Mouse (Mus musculus): ENCODE measurements around the gene Dnah8. TPM values are rescaled to one million over a fixed set of nuclear protein-coding genes. Genes with fewer than 3 reads are reported as not detected.

Gene Dnah8
- polyA plus RNA-seq, 1 experiment from 2014 or later: 2.9 TPM

DNA sequence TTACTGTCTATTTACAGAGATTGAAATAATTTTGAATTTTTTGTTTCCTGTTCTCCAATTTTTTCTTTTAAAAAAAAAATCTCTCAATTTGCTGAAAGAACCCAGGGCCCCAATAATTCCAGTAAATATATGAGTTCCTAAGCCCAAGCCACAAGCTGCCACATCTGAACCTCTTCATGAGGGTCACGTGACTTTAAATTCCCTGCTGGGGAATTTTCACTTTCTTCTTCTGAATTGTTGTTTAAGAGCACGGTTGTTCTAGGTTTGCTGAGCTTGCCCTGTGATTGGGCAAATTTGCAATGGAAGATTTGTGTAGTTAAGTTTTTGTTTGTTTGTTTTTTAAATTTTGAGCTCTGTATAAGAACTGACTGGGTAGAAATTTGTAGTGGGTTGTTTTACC is 67.3 kb downstream of the Dnah8 start:
- no peaks in the 10 kb centered on the region for H3K9me3 ChIP-seq (replicated peaks; ENCODE audit: control insufficient read depth, low read length, poor library complexity, severe bottlenecking)
- no peak for ATAC-seq
- H3K4me1 ChIP-seq (ENCODE audit: control insufficient read depth, insufficient read depth, low read length): no peaks in the 10 kb centered on the region
- 52% methylated on average over 2 of the region's 2 CpGs for WGBS
- no peaks in the 10 kb centered on the region for H3K27me3 ChIP-seq (ENCODE audit: control insufficient read depth, insufficient read depth, low read depth, low read length)
- no peaks in the 10 kb centered on the region for H3K36me3 ChIP-seq (ENCODE audit: control insufficient read depth, insufficient read depth, low read length)
- H3K27ac ChIP-seq (ENCODE audit: low read length): no peak overlapping the region
- no peak overlapping the region for H3K4me3 ChIP-seq (ENCODE audit: low read depth, low read length)
- H3K9ac ChIP-seq (ENCODE audit: low read depth, low read length): no peak overlapping the region
- H3K4me2 ChIP-seq (ENCODE audit: low read length): no peak overlapping the region

DNA sequence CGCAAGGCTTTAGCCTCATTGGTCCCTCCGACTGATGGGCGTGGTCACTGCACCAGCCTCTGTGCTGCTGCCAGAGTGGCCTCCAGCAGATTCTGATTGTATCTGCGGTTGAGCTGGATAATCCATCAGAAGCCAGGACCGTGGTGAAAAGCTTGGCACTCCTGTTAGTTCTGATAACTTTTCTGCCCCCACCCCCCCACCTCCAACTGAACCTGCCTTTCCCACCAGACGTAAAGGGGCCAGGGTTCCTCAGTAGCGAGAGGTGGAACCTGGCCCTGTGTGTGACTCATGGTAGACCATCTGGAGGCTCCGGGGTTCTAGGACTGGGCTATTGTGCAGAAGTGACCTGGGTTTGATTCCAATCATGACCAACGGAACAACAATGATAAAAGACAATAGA is 70.1 kb downstream of the Dnah8 start:
- no peaks in the 10 kb centered on the region for H3K9me3 ChIP-seq (replicated peaks; ENCODE audit: control insufficient read depth, low read length, poor library complexity, severe bottlenecking)
- WGBS: 75% methylated on average over 9 of the region's 9 CpGs
- no peak overlapping the region for H3K27ac ChIP-seq (ENCODE audit: low read length)
- H3K4me1 ChIP-seq (ENCODE audit: control insufficient read depth, insufficient read depth, low read length): no peaks in the 10 kb centered on the region
- ATAC-seq: no peak
- H3K27me3 ChIP-seq (ENCODE audit: control insufficient read depth, insufficient read depth, low read depth, low read length): no peaks in the 10 kb centered on the region
- no peak overlapping the region for H3K9ac ChIP-seq (ENCODE audit: low read depth, low read length)
- H3K36me3 ChIP-seq (ENCODE audit: control insufficient read depth, insufficient read depth, low read length): no peaks in the 10 kb centered on the region
- no peak overlapping the region for H3K4me2 ChIP-seq (ENCODE audit: low read length)
- no peak overlapping the region for H3K4me3 ChIP-seq (ENCODE audit: low read depth, low read length)

DNA sequence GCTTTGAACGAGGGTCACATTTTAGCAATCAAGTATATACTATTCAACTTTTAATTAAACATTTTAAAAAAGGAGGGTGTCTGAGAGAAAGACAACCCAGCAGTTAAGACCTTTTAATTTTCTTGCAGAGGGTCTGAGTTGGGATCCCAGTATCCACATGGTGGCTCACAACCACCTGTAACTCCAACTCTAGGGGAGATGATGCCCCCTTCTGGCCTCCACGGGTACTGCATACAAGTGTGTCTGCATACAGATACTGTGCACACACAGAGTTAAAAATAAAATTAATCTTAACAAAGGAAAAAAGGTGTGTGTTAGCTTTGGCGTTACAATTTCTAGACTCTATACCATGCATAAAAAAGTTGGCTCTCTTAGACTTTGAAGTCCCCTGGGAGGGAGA is 90.6 kb downstream of the Dnah8 start:
- 73% methylated on average over 3 of the region's 3 CpGs for WGBS
- no peaks in the 10 kb centered on the region for H3K27me3 ChIP-seq (ENCODE audit: control insufficient read depth, insufficient read depth, low read depth, low read length)
- no peaks in the 10 kb centered on the region for H3K36me3 ChIP-seq (ENCODE audit: control insufficient read depth, insufficient read depth, low read length)
- no peak overlapping the region for H3K4me2 ChIP-seq (ENCODE audit: low read length)
- ATAC-seq: no peak
- H3K9ac ChIP-seq (ENCODE audit: low read depth, low read length): no peak overlapping the region
- H3K9me3 ChIP-seq (replicated peaks; ENCODE audit: control insufficient read depth, low read length, poor library complexity, severe bottlenecking): no peaks in the 10 kb centered on the region
- no peak overlapping the region for H3K4me3 ChIP-seq (ENCODE audit: low read depth, low read length)
- H3K27ac ChIP-seq (ENCODE audit: low read length): no peak overlapping the region
- H3K4me1 ChIP-seq (ENCODE audit: control insufficient read depth, insufficient read depth, low read length): no peaks in the 10 kb centered on the region

DNA sequence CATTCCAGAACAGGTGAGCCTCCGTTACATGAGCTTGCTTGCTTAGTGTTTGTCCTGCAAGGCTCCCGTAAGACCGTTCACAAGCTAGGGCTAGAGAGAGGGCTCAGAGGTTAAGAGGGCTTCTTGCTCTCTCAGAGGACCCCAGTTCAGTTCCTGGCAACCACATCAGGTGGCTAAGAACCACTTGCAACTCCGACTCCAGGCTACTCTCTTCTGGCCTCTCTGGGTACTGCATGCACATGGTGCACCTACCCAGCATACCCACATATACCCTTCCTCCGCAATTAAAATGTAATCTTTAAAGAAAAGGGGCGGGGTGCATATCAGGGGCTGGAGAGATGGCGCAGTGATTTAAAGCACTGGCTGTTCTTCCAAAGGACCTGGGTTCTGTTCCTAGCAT is 94.0 kb downstream of the Dnah8 start:
- H3K27ac ChIP-seq (ENCODE audit: low read length): no peak overlapping the region
- no peaks in the 10 kb centered on the region for H3K4me1 ChIP-seq (ENCODE audit: control insufficient read depth, insufficient read depth, low read length)
- no peak overlapping the region for H3K4me2 ChIP-seq (ENCODE audit: low read length)
- no peak overlapping the region for H3K4me3 ChIP-seq (ENCODE audit: low read depth, low read length)
- no peak overlapping the region for H3K9ac ChIP-seq (ENCODE audit: low read depth, low read length)
- H3K36me3 ChIP-seq (ENCODE audit: control insufficient read depth, insufficient read depth, low read length): no peaks in the 10 kb centered on the region
- no peak for ATAC-seq
- no peaks in the 10 kb centered on the region for H3K27me3 ChIP-seq (ENCODE audit: control insufficient read depth, insufficient read depth, low read depth, low read length)
- no peaks in the 10 kb centered on the region for H3K9me3 ChIP-seq (replicated peaks; ENCODE audit: control insufficient read depth, low read length, poor library complexity, severe bottlenecking)
- WGBS: 97% methylated on average over 7 of the region's 7 CpGs

DNA sequence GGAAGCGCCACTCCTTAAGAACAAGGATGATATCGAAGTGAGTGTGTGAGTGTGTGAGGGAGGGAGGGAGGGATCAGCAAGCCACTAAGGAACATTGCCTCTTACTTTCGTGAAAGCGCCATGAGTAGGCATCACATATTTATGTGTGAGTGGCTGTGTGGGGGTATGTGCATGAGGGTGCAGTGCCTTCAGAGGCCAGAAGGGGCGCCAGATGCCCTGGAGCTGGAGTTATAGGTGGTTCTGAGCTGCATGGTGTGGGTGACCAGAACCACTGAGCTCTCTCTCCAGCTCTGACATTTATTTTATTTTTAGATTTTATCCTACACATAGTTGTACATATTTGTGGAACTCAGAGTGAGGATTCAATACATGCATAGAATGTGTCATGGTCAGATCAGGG is 94.9 kb downstream of the Dnah8 start:
- Histone ChIP-seq H3K27ac (ENCODE audit: low read length) (no peak overlapping the region), H3K4me2 (ENCODE audit: low read length) (no peak overlapping the region), H3K9ac (ENCODE audit: low read depth, low read length) (no peak overlapping the region), H3K4me3 (ENCODE audit: low read depth, low read length) (no peak overlapping the region), H3K4me1 (ENCODE audit: control insufficient read depth, insufficient read depth, low read length) (no peaks in the 10 kb centered on the region), H3K9me3 (replicated peaks; ENCODE audit: control insufficient read depth, low read length, poor library complexity, severe bottlenecking) (no peaks in the 10 kb centered on the region), H3K36me3 (ENCODE audit: control insufficient read depth, insufficient read depth, low read length) (no peaks in the 10 kb centered on the region), H3K27me3 (ENCODE audit: control insufficient read depth, insufficient read depth, low read depth, low read length) (no peaks in the 10 kb centered on the region)
- WGBS: 86% methylated on average over 5 of the region's 5 CpGs
- no peak for ATAC-seq

DNA sequence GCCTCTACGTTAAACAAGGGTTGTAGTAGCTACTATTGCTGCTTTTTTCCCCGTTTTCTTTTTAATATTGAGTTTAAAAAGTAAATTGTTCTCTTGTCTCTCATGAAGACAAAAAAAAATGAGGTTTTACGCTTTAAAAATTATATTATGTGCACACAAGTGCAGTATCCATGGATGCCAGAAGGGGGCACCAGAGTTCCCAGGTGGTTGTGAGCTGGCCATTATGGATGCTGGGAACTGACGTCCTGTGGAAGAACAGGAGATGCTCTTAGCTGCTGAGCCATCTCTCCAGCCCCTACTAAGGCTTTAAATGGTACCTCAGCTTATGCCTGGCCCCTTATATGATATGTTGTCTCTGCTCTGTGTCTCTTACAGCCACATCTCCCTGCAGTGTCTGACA is 103.6 kb downstream of the Dnah8 start:
- Histone ChIP-seq H3K9me3 (replicated peaks; ENCODE audit: control insufficient read depth, low read length, poor library complexity, severe bottlenecking) (no peaks in the 10 kb centered on the region), H3K4me1 (ENCODE audit: control insufficient read depth, insufficient read depth, low read length) (no peaks in the 10 kb centered on the region), H3K27me3 (ENCODE audit: control insufficient read depth, insufficient read depth, low read depth, low read length) (no peaks in the 10 kb centered on the region), H3K36me3 (ENCODE audit: control insufficient read depth, insufficient read depth, low read length) (no peaks in the 10 kb centered on the region), H3K4me2 (ENCODE audit: low read length) (no peak overlapping the region), H3K4me3 (ENCODE audit: low read depth, low read length) (no peak overlapping the region), H3K27ac (ENCODE audit: low read length) (no peak overlapping the region), H3K9ac (ENCODE audit: low read depth, low read length) (no peak overlapping the region)
- WGBS: 57% methylated on average over 4 of the region's 4 CpGs
- ATAC-seq: no peak

DNA sequence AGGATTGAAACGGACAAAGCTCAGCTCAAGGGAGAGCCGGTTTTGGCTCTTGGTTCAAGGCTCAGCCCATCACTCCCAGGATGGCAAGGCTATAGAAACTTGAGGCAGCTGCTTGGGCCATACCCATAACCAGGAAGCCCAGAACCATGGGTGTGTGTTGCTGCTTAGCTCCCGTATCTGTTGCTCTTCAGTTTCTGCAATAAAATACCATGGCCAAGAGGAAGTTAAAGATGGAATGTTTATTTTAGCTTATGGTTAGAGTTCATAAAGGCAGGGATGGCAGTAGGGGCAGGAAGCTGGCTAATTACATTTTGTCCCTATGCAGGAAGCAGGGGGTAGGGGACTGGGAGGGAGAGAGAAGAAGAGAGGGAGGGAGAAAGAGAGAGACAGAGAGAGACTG is 108.6 kb downstream of the Dnah8 start:
- Histone ChIP-seq H3K27me3 (ENCODE audit: control insufficient read depth, insufficient read depth, low read depth, low read length) (no peaks in the 10 kb centered on the region), H3K27ac (ENCODE audit: low read length) (no peak overlapping the region), H3K4me1 (ENCODE audit: control insufficient read depth, insufficient read depth, low read length) (no peaks in the 10 kb centered on the region), H3K36me3 (ENCODE audit: control insufficient read depth, insufficient read depth, low read length) (no peaks in the 10 kb centered on the region), H3K4me2 (ENCODE audit: low read length) (no peak overlapping the region), H3K4me3 (ENCODE audit: low read depth, low read length) (no peak overlapping the region), H3K9ac (ENCODE audit: low read depth, low read length) (no peak overlapping the region), H3K9me3 (replicated peaks; ENCODE audit: control insufficient read depth, low read length, poor library complexity, severe bottlenecking) (peaks cover 2% of the 10 kb centered on the region; the same call in 1 of the 2 replicates)
- WGBS: 89% methylated on average over 3 of the region's 3 CpGs
- ATAC-seq: no peak

DNA sequence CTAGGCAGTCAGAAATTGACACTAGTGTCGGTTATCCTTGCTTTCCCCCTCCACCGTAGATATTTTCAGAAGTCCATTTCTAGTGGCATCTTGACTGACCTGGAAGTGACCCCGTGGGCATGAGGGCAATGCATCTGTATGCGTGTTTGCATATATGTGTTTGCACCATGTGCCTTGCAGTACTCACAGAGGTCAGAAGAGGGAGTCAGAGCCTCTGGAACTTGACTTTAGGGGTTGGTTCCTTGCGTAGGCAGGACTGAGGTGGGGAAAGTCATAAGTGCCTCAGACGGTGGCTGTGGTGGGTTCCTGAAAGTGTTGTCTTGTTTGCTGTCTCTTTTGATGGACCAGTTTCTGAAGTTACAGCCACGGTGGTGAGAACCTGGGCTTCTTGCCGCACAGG is 110.6 kb downstream of the Dnah8 start:
- H3K4me1 ChIP-seq (ENCODE audit: control insufficient read depth, insufficient read depth, low read length): no peaks in the 10 kb centered on the region
- H3K4me3 ChIP-seq (ENCODE audit: low read depth, low read length): no peak overlapping the region
- peaks cover 2% of the 10 kb centered on the region; the same call in 1 of the 2 replicates for H3K9me3 ChIP-seq (replicated peaks; ENCODE audit: control insufficient read depth, low read length, poor library complexity, severe bottlenecking)
- no peak overlapping the region for H3K4me2 ChIP-seq (ENCODE audit: low read length)
- H3K27ac ChIP-seq (ENCODE audit: low read length): no peak overlapping the region
- H3K9ac ChIP-seq (ENCODE audit: low read depth, low read length): no peak overlapping the region
- H3K27me3 ChIP-seq (ENCODE audit: control insufficient read depth, insufficient read depth, low read depth, low read length): no peaks in the 10 kb centered on the region
- no peak for ATAC-seq
- H3K36me3 ChIP-seq (ENCODE audit: control insufficient read depth, insufficient read depth, low read length): no peaks in the 10 kb centered on the region
- 93% methylated on average over 8 of the region's 8 CpGs for WGBS

DNA sequence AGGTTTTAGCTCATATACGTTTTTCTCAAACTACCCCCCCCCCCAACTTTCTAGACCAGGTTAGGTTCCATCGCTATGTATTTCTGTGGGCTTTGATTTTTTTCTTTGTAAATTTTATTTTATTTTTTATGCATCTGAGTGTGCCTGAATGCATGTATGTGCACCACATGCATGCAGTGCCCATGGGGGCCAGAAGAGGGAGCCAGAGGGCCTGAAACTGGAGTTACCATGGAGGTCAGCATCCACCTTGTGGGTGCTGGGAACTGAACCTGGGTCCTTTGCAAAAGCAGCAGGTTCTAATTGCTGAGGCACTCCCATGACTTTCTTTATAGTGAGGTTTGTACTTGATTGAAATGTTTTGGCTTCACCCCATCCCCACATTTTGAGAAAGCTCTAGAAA is 111.3 kb downstream of the Dnah8 start:
- H3K27ac ChIP-seq (ENCODE audit: low read length): no peak overlapping the region
- no peaks in the 10 kb centered on the region for H3K27me3 ChIP-seq (ENCODE audit: control insufficient read depth, insufficient read depth, low read depth, low read length)
- no peaks in the 10 kb centered on the region for H3K4me1 ChIP-seq (ENCODE audit: control insufficient read depth, insufficient read depth, low read length)
- H3K9ac ChIP-seq (ENCODE audit: low read depth, low read length): no peak overlapping the region
- WGBS: 96% methylated on average over 2 of the region's 2 CpGs
- peaks cover 2% of the 10 kb centered on the region; the same call in 1 of the 2 replicates for H3K9me3 ChIP-seq (replicated peaks; ENCODE audit: control insufficient read depth, low read length, poor library complexity, severe bottlenecking)
- H3K4me2 ChIP-seq (ENCODE audit: low read length): no peak overlapping the region
- ATAC-seq: no peak
- no peak overlapping the region for H3K4me3 ChIP-seq (ENCODE audit: low read depth, low read length)
- no peaks in the 10 kb centered on the region for H3K36me3 ChIP-seq (ENCODE audit: control insufficient read depth, insufficient read depth, low read length)

DNA sequence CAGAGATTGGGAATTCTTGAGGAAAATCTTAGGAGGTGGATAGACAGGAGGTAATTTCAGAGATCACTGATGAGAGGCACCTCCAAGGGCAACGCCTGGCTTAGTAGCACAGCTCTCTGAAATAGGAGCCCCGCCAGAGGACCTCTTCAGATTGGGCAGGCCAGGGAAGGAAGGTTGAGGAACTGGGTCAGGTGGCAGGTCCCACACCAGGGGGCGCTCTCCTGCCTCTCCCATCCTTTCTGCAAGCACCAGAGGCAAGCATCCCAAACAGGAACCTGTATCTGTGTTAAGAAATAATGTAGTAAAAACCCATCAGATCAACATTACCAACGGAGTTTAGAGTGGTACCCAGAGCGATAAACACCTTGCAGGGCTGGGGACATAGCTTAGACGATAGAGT is 113.6 kb downstream of the Dnah8 start:
- H3K4me3 ChIP-seq (ENCODE audit: low read depth, low read length): no peak overlapping the region
- peak overlapping the region; percentile 28; the same call in 1 of the 2 replicates for H3K27ac ChIP-seq (ENCODE audit: low read length)
- peaks cover 2% of the 10 kb centered on the region; the same call in 1 of the 2 replicates for H3K9me3 ChIP-seq (replicated peaks; ENCODE audit: control insufficient read depth, low read length, poor library complexity, severe bottlenecking)
- no peaks in the 10 kb centered on the region for H3K36me3 ChIP-seq (ENCODE audit: control insufficient read depth, insufficient read depth, low read length)
- no peaks in the 10 kb centered on the region for H3K27me3 ChIP-seq (ENCODE audit: control insufficient read depth, insufficient read depth, low read depth, low read length)
- H3K9ac ChIP-seq (ENCODE audit: low read depth, low read length): no peak overlapping the region
- no peak overlapping the region for H3K4me2 ChIP-seq (ENCODE audit: low read length)
- 51% methylated on average over 6 of the region's 6 CpGs for WGBS
- no peak for ATAC-seq
- H3K4me1 ChIP-seq (ENCODE audit: control insufficient read depth, insufficient read depth, low read length): no peaks in the 10 kb centered on the region

All from midbrain, embryonic 16.5 days (tissue).